In the genomic region with DNA sequence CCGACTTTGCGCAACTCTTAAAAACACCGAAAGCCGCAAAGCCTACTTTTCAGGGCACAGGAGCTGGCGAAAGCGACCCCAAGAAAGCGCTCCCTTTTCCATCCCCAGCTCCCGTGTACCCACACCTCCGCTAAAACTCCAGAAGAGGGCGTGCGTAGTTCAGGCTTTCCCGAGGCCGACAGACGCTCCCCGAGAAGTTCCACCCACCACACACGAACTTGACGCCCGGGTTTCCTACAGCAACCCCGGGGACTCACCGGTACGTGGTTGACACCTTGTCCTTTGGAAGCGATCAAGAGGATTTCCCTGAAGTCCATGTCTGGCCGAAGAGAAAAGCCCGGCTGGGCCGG, we compare ENCODE assay signal across 8 mouse cellular contexts. TPM values are rescaled to one million over a fixed set of nuclear protein-coding genes. Genes with fewer than 3 reads are reported as not detected.
A peak's percentile ranks its signal among the peaks of the same experiment; 100 is the strongest.
DNase-seq lines count a peak whose midpoint lies in the region; ATAC-seq and TF ChIP-seq lines count a peak whose summit lies in the region.

No protein-coding gene starts in this region.

- under 1% methylated on average over 25 of the region's 25 CpGs for WGBS in heart, embryonic 11.5 days (ENCODE audit: insufficient replicate concordance)
- WGBS in forebrain, embryonic 11.5 days, result under 1% methylated on average over 25 of the region's 25 CpGs
- under 1% methylated on average over 25 of the region's 25 CpGs for WGBS in liver, embryonic 11.5 days
- under 1% methylated on average over 25 of the region's 25 CpGs for WGBS in stomach, embryonic 16.5 days

- H3K4me3 ChIP-seq in heart, embryonic 11.5 days (ENCODE audit: low read depth, low read length), result peak overlapping the region; percentile 74
- H3K4me3 ChIP-seq in ES-E14 (ENCODE audit: insufficient read depth in 1 of 2, low read depth in 1 of 2, low read length in 2 of 2, poor library complexity in 1 of 2, severe bottlenecking in 1 of 2), result peak overlapping the region; percentile 87 to 89
- peak overlapping the region; percentile 68 for H3K4me3 ChIP-seq in forebrain, embryonic 11.5 days (ENCODE audit: low read depth, low read length)
- H3K4me3 ChIP-seq in liver, embryonic 11.5 days (ENCODE audit: low read depth, low read length), result peak overlapping the region; percentile 65
- H3K4me3 ChIP-seq in stomach, embryonic 16.5 days (replicated peaks; ENCODE audit: low read length), result peak overlapping the region; percentile 90

- H3K9ac ChIP-seq in heart, embryonic 11.5 days (ENCODE audit: low read depth, low read length), result peak overlapping the region; percentile 75
- H3K9ac ChIP-seq in ES-E14 (ENCODE audit: insufficient read depth, low read depth, low read length, poor library complexity, severe bottlenecking), result peak overlapping the region; percentile 85
- peak overlapping the region; percentile 68 for H3K9ac ChIP-seq in forebrain, embryonic 11.5 days (ENCODE audit: low read length)
- H3K9ac ChIP-seq in liver, embryonic 11.5 days (ENCODE audit: low read depth, low read length), result peak overlapping the region; percentile 79
- H3K9ac ChIP-seq in stomach, embryonic 16.5 days (ENCODE audit: low read length), result peak overlapping the region; percentile 92

- H3K4me1 ChIP-seq in heart, embryonic 11.5 days (ENCODE audit: control insufficient read depth, insufficient read depth, low read length), result peaks cover 14% of the 10 kb centered on the region
- H3K4me1 ChIP-seq in ES-E14 (ENCODE audit: control insufficient read depth in 2 of 2, insufficient read depth in 2 of 2, low read length in 2 of 2, poor library complexity in 1 of 2), result peaks cover 0 to 8% of the 10 kb centered on the region in 2 experiments; a peak in 2 of 4 replicates
- H3K4me1 ChIP-seq in forebrain, embryonic 11.5 days (replicated peaks; ENCODE audit: control insufficient read depth, insufficient read depth, low read length), result peaks cover 8% of the 10 kb centered on the region
- peaks cover 19% of the 10 kb centered on the region for H3K4me1 ChIP-seq in liver, embryonic 11.5 days (replicated peaks; ENCODE audit: control insufficient read depth, insufficient read depth, low read length)
- peaks cover 21% of the 10 kb centered on the region for H3K4me1 ChIP-seq in stomach, embryonic 16.5 days (ENCODE audit: control insufficient read depth, insufficient read depth, low read length)

- H3K9me3 ChIP-seq in heart, embryonic 11.5 days (replicated peaks; ENCODE audit: control insufficient read depth, low read length), result no peaks in the 10 kb centered on the region
- no peaks in the 10 kb centered on the region for H3K9me3 ChIP-seq in ES-E14 (ENCODE audit: control insufficient read depth, insufficient read depth, low read depth, low read length)
- H3K9me3 ChIP-seq in forebrain, embryonic 11.5 days (ENCODE audit: control insufficient read depth, low read length), result no peaks in the 10 kb centered on the region
- no peaks in the 10 kb centered on the region for H3K9me3 ChIP-seq in liver, embryonic 11.5 days (ENCODE audit: control insufficient read depth, low read length)
- H3K9me3 ChIP-seq in stomach, embryonic 16.5 days (replicated peaks; ENCODE audit: control insufficient read depth, low read length), result no peaks in the 10 kb centered on the region

- DNase-seq in heart, postnatal 36 days, result no peak
- DNase-seq in ES-E14 (ENCODE audit: low read depth, low spot score), result peak; percentile 66
- no peak for DNase-seq in forebrain, embryonic 11.5 days (ENCODE audit: low spot score)
- no peak for DNase-seq in liver, embryonic 11.5 days (ENCODE audit: low spot score)
- no peak for DNase-seq in thymus, postnatal 10 days (ENCODE audit: low spot score in 2 of 2)
- no peak for DNase-seq in thymus, postnatal 0 days (ENCODE audit: low spot score)

- no peaks in the 10 kb centered on the region for H3K36me3 ChIP-seq in heart, embryonic 11.5 days (ENCODE audit: control insufficient read depth, insufficient read depth, low read length)
- no peaks in the 10 kb centered on the region for H3K36me3 ChIP-seq in ES-E14 (ENCODE audit: control insufficient read depth, insufficient read depth, low read length, poor library complexity, severe bottlenecking)
- no peaks in the 10 kb centered on the region for H3K36me3 ChIP-seq in forebrain, embryonic 11.5 days (ENCODE audit: control insufficient read depth, insufficient read depth, low read length)
- no peaks in the 10 kb centered on the region for H3K36me3 ChIP-seq in liver, embryonic 11.5 days (ENCODE audit: control insufficient read depth, insufficient read depth, low read length)
- H3K36me3 ChIP-seq in stomach, embryonic 16.5 days (ENCODE audit: control insufficient read depth, insufficient read depth, low read length), result no peaks in the 10 kb centered on the region

- in situ Hi-C loops in ES-E14 (cut with MboI; ENCODE audit: low sequenced_read_pairs in 2 of 2, unreplicated experiment in 2 of 2), result no loop called here

- peak; percentile 47 for ATAC-seq in heart, embryonic 11.5 days (replicated peaks; ENCODE audit: insufficient number of reproducible peaks, low FRiP score, low TSS enrichment)
- peak; percentile 66 for ATAC-seq in forebrain, embryonic 11.5 days (replicated peaks; ENCODE audit: low FRiP score)
- ATAC-seq in liver, embryonic 11.5 days (replicated peaks; ENCODE audit: low FRiP score), result peak; percentile 72
- ATAC-seq in stomach, embryonic 16.5 days (ENCODE audit: insufficient read depth, low FRiP score), result peak; percentile 62

- intact Hi-C loops in heart, postnatal 36 days (cut with DNase I), result loop anchor here (1.0 to 5.0 kb wide), 2 partner anchors 160 to 212 kb away; no protein-coding TSS in a partner anchor

- no peaks in the 10 kb centered on the region for H3K27me3 ChIP-seq in heart, embryonic 11.5 days (ENCODE audit: control insufficient read depth, insufficient read depth, low read length)
- H3K27me3 ChIP-seq in forebrain, embryonic 11.5 days (ENCODE audit: control insufficient read depth, insufficient read depth, low read length), result no peaks in the 10 kb centered on the region
- H3K27me3 ChIP-seq in liver, embryonic 11.5 days (replicated peaks; ENCODE audit: control insufficient read depth, insufficient read depth, low read length), result no peaks in the 10 kb centered on the region
- H3K27me3 ChIP-seq in stomach, embryonic 16.5 days (ENCODE audit: control insufficient read depth, insufficient read depth, low read length), result no peaks in the 10 kb centered on the region

- peak overlapping the region; percentile 68 for H3K4me2 ChIP-seq in heart, embryonic 11.5 days
- H3K4me2 ChIP-seq in forebrain, embryonic 11.5 days (ENCODE audit: low read depth, low read length, severe bottlenecking), result peak overlapping the region; percentile 58
- H3K4me2 ChIP-seq in liver, embryonic 11.5 days, result peak overlapping the region; percentile 96
- peak overlapping the region; percentile 89 for H3K4me2 ChIP-seq in stomach, embryonic 16.5 days (ENCODE audit: low read depth, low read length)

- peak overlapping the region; percentile 86 for H3K27ac ChIP-seq in heart, embryonic 11.5 days (ENCODE audit: low read depth, low read length)
- peak overlapping the region; percentile 38 for H3K27ac ChIP-seq in ES-E14 (ENCODE audit: insufficient read depth, low read depth, low read length, poor library complexity, severe bottlenecking)
- peak overlapping the region; percentile 66; the same call in 1 of the 2 replicates for H3K27ac ChIP-seq in forebrain, embryonic 11.5 days (ENCODE audit: low read depth, low read length)
- peak overlapping the region; percentile 88 for H3K27ac ChIP-seq in liver, embryonic 11.5 days (ENCODE audit: low read depth, low read length)
- peak overlapping the region; percentile 97 for H3K27ac ChIP-seq in stomach, embryonic 16.5 days (ENCODE audit: low read length)

TF ChIP-seq in ES-E14, 5 proteins besides CTCF, POLR2A, EP300 and RAD21 (continues in another document):
- no peak for TF ChIP-seq MAFK (IDR thresholded peaks at IDR 0.05; ENCODE audit: insufficient read depth, low read depth, low read length)

RNA-seq across cellular contexts. Expression of a gene that starts 0.4 kb away (rescaled TPM):
- 15.6 and 18.8 TPM in 2 replicates for polyA plus RNA-seq in heart, embryonic 11.5 days (2014; fragmentation: Nextera tagmentation; extraction: Ambion mirVana)
- 1 to 10 TPM; 6.7 to 8.6 TPM for total RNA-seq in heart, postnatal 36 days (2021)
- 7.1 and 10.6 TPM in 2 replicates for total RNA-seq in ES-E14 (2012; rRNA removed)
- polyA plus RNA-seq in forebrain, embryonic 11.5 days (2014; fragmentation: Nextera tagmentation; extraction: Ambion mirVana), result 12.7 and 14.0 TPM in 2 replicates
- polyA plus RNA-seq in liver, embryonic 11.5 days (2014; fragmentation: Nextera tagmentation; extraction: Ambion mirVana), result 21.4 and 25.3 TPM in 2 replicates
- polyA plus RNA-seq in stomach, embryonic 16.5 days (2015; fragmentation: Nextera tagmentation; extraction: Ambion mirVana), result 25.1 and 25.7 TPM in 2 replicates
- polyA plus RNA-seq in thymus, postnatal 0 days (2015; fragmentation: Nextera tagmentation; extraction: Ambion mirVana), result 14.7 and 15.1 TPM in 2 replicates

RNA-seq across cellular contexts. Expression of a gene that starts 24.4 kb away (rescaled TPM):
- not detected in 2 replicates for polyA plus RNA-seq in heart, embryonic 11.5 days (2014; fragmentation: Nextera tagmentation; extraction: Ambion mirVana)
- not detected for total RNA-seq in heart, postnatal 36 days (2021)
- not detected in 2 replicates for total RNA-seq in ES-E14 (2012; rRNA removed)
- not detected in 2 replicates for polyA plus RNA-seq in forebrain, embryonic 11.5 days (2014; fragmentation: Nextera tagmentation; extraction: Ambion mirVana)
- polyA plus RNA-seq in liver, embryonic 11.5 days (2014; fragmentation: Nextera tagmentation; extraction: Ambion mirVana), result not detected in 2 replicates
- not detected in 2 replicates for polyA plus RNA-seq in stomach, embryonic 16.5 days (2015; fragmentation: Nextera tagmentation; extraction: Ambion mirVana)
- polyA plus RNA-seq in thymus, postnatal 0 days (2015; fragmentation: Nextera tagmentation; extraction: Ambion mirVana), result not detected in 2 replicates

RNA-seq across cellular contexts. Expression of a gene that starts 42.6 kb away (rescaled TPM):
- 13.7 and 15.5 TPM in 2 replicates for polyA plus RNA-seq in heart, embryonic 11.5 days (2014; fragmentation: Nextera tagmentation; extraction: Ambion mirVana)
- 10 to 100 TPM; 29.2 to 32.6 TPM for total RNA-seq in heart, postnatal 36 days (2021)
- total RNA-seq in ES-E14 (2012; rRNA removed), result 1.1 and 2.1 TPM in 2 replicates
- 6.9 and 9.4 TPM in 2 replicates for polyA plus RNA-seq in forebrain, embryonic 11.5 days (2014; fragmentation: Nextera tagmentation; extraction: Ambion mirVana)
- polyA plus RNA-seq in liver, embryonic 11.5 days (2014; fragmentation: Nextera tagmentation; extraction: Ambion mirVana), result 23.3 and 24.2 TPM in 2 replicates
- polyA plus RNA-seq in stomach, embryonic 16.5 days (2015; fragmentation: Nextera tagmentation; extraction: Ambion mirVana), result 27.9 and 29.9 TPM in 2 replicates
- 20.5 and 21.3 TPM in 2 replicates for polyA plus RNA-seq in thymus, postnatal 0 days (2015; fragmentation: Nextera tagmentation; extraction: Ambion mirVana)

RNA-seq across cellular contexts. Expression of a gene that starts 49.5 kb away (rescaled TPM):
- polyA plus RNA-seq in heart, embryonic 11.5 days (2014; fragmentation: Nextera tagmentation; extraction: Ambion mirVana), result 9.3 and 10.6 TPM in 2 replicates
- 10 to 100 TPM in 1 of 2 experiments, 1 to 10 TPM in 1; 9.4 to 10.6 TPM for total RNA-seq in heart, postnatal 36 days (2021)
- 6.6 and 10.3 TPM in 2 replicates for total RNA-seq in ES-E14 (2012; rRNA removed)
- 13.9 and 14.3 TPM in 2 replicates for polyA plus RNA-seq in forebrain, embryonic 11.5 days (2014; fragmentation: Nextera tagmentation; extraction: Ambion mirVana)
- polyA plus RNA-seq in liver, embryonic 11.5 days (2014; fragmentation: Nextera tagmentation; extraction: Ambion mirVana), result 9.1 and 10.5 TPM in 2 replicates
- 11.6 and 12.6 TPM in 2 replicates for polyA plus RNA-seq in stomach, embryonic 16.5 days (2015; fragmentation: Nextera tagmentation; extraction: Ambion mirVana)
- polyA plus RNA-seq in thymus, postnatal 0 days (2015; fragmentation: Nextera tagmentation; extraction: Ambion mirVana), result 6.1 and 6.4 TPM in 2 replicates

Comparison
In these comparisons a context has a peak if more than half of its experiments do, and no peak if none do; other contexts are left out.
1. H3K27ac ChIP-seq: peak in every context shown above with its lines; median percentile 97 in stomach, embryonic 16.5 days; 88 in liver, embryonic 11.5 days; 86 in heart, embryonic 11.5 days; 66 in forebrain, embryonic 11.5 days; 38 in ES-E14.